Mouse (Mus musculus): Measurements from ENCODE around the gene Washc3. TPM values are rescaled to one million over a fixed set of nuclear protein-coding genes. Genes with fewer than 3 reads are reported as not detected.

The Washc3 gene
- polyA plus RNA-seq, 1 experiment: 21.4 TPM

GRCm38 (mm10) chr10:88252121-88252862, 51.4 kb downstream of the Washc3 start:
- DNase-seq (ENCODE audit: extremely low spot score in 1 of 2, low spot score in 1 of 2): no peak

GRCm38 (mm10) chr10:88255556-88255955, 54.7 kb downstream of the Washc3 start:
- no peak for DNase-seq (ENCODE audit: extremely low spot score in 1 of 2, low spot score in 1 of 2)

- no peak for DNase-seq (ENCODE audit: extremely low spot score in 1 of 2, low spot score in 1 of 2)
Observed at GRCm38 (mm10) chr10:88260309-88260708, 59.4 kb downstream of the Washc3 start.

- DNase-seq (ENCODE audit: extremely low spot score in 1 of 2, low spot score in 1 of 2): no peak
Observed at GRCm38 (mm10) chr10:88261186-88261585, 60.3 kb downstream of the Washc3 start.

- DNase-seq (ENCODE audit: extremely low spot score in 1 of 2, low spot score in 1 of 2): no peak
Observed at GRCm38 (mm10) chr10:88263383-88263782, 62.5 kb downstream of the Washc3 start.

- DNase-seq (ENCODE audit: extremely low spot score in 1 of 2, low spot score in 1 of 2): no peak
Observed at GRCm38 (mm10) chr10:88274045-88274444, 73.2 kb downstream of the Washc3 start.

GRCm38 (mm10) chr10:88281699-88282098, 80.8 kb downstream of the Washc3 start:
- no peak for DNase-seq (ENCODE audit: extremely low spot score in 1 of 2, low spot score in 1 of 2)

- no peak for DNase-seq (ENCODE audit: extremely low spot score in 1 of 2, low spot score in 1 of 2)
Observed at GRCm38 (mm10) chr10:88284343-88284990, 83.6 kb downstream of the Washc3 start.

- no peak for DNase-seq (ENCODE audit: extremely low spot score in 1 of 2, low spot score in 1 of 2)
Observed at GRCm38 (mm10) chr10:88287261-88287660, 86.4 kb downstream of the Washc3 start.

GRCm38 (mm10) chr10:88288061-88288460, 87.2 kb downstream of the Washc3 start:
- no peak for DNase-seq (ENCODE audit: extremely low spot score in 1 of 2, low spot score in 1 of 2)

- no peak for DNase-seq (ENCODE audit: extremely low spot score in 1 of 2, low spot score in 1 of 2)
Observed at GRCm38 (mm10) chr10:88295091-88295490, 94.2 kb downstream of the Washc3 start.

Other genes with a start within 250 kb of the Washc3 start
- 0.25 and 0.70 TPM in 2 replicates for gene Pmch, start 110.0 kb upstream of the Washc3 start, polyA plus RNA-seq (2012; rRNA removed)
- 0.20 and 0.34 TPM in 2 replicates for gene Parpbp, start 54.2 kb upstream of the Washc3 start, polyA plus RNA-seq (2012; rRNA removed)
- 7.3 and 8.2 TPM in 2 replicates for gene Nup37, start 54.1 kb upstream of the Washc3 start, polyA plus RNA-seq (2012; rRNA removed)
- 1.4 and 1.7 TPM in 2 replicates for gene Dram1, start 178.0 kb downstream of the Washc3 start, polyA plus RNA-seq (2012; rRNA removed)
- 34.6 and 36.8 TPM in 2 replicates for gene Gnptab, start 178.0 kb downstream of the Washc3 start, polyA plus RNA-seq (2012; rRNA removed)